Mouse (Mus musculus) G1E-ER4 (cell line): ENCODE measurements around the gene Anp32a. TPM values are rescaled to one million over a fixed set of nuclear protein-coding genes. Genes with fewer than 3 reads are reported as not detected.

ENCODE experiments used
- GATA1 ChIP-seq: IDR thresholded peaks from one replicate; pipeline ENCODE4 v1.8.0; 2012; ENCODE audit warnings: low read length, inconsistent platforms
- polyA plus RNA-seq: library from polyadenylated mRNA; stranded (reverse); fragments of >175 nt; gene quantifications from 2 replicates; pipeline ENCODE4 v1.2.3, GENCODE M21; 2012

Gene Anp32a
- polyA plus RNA-seq, 1 experiment: 317 TPM

- no peak for TF ChIP-seq GATA1
These were observed 19.8 kb downstream of the Anp32a start for GRCm38 (mm10) chr9:62360889-62361288.

- TF ChIP-seq GATA1: no peak
These were observed 21.8 kb downstream of the Anp32a start for GRCm38 (mm10) chr9:62362835-62363385.

GRCm38 (mm10) chr9:62363619-62364018 is 22.5 kb downstream of the Anp32a start:
- TF ChIP-seq GATA1: no peak

- TF ChIP-seq GATA1: no peak
These were observed 23.1 kb downstream of the Anp32a start for GRCm38 (mm10) chr9:62364216-62364615.

- TF ChIP-seq GATA1: no peak
These were observed 23.7 kb downstream of the Anp32a start for GRCm38 (mm10) chr9:62364831-62365230.

- TF ChIP-seq GATA1: no peak
These were observed 24.4 kb downstream of the Anp32a start for GRCm38 (mm10) chr9:62365326-62366080.

- no peak for TF ChIP-seq GATA1
These were observed 25.7 kb downstream of the Anp32a start for GRCm38 (mm10) chr9:62366478-62367458.

- no peak for TF ChIP-seq GATA1
These were observed 26.5 kb downstream of the Anp32a start for GRCm38 (mm10) chr9:62367510-62368071.

GRCm38 (mm10) chr9:62368256-62368905 is 27.3 kb downstream of the Anp32a start:
- no peak for TF ChIP-seq GATA1

GRCm38 (mm10) chr9:62369172-62369571 is 28.1 kb downstream of the Anp32a start:
- TF ChIP-seq GATA1: no peak

- no peak for TF ChIP-seq GATA1
These were observed 29.1 kb downstream of the Anp32a start for GRCm38 (mm10) chr9:62370186-62370585.

- no peak for TF ChIP-seq GATA1
These were observed 29.7 kb downstream of the Anp32a start for GRCm38 (mm10) chr9:62370648-62371280.

- no peak for TF ChIP-seq GATA1
These were observed 30.9 kb downstream of the Anp32a start for GRCm38 (mm10) chr9:62371745-62372555.
